Mouse (Mus musculus): ENCODE measurements around the gene Clic4. TPM values are rescaled to one million over a fixed set of nuclear protein-coding genes. Genes with fewer than 3 reads are reported as not detected.
"Not testable (repeated sequence)": the region's sequence is repeated elsewhere in the genome, so short reads cannot be mapped to it uniquely, and the experiment has no call there.

The Clic4 gene
- total RNA-seq, 2 experiments from 2014 or later, result 253 to 258 TPM

- no peak for DNase-seq
Observed at GRCm38 (mm10) chr4:135190364-135190763, 82.2 kb downstream of the Clic4 start.

- DNase-seq, result peak; percentile 43 to 78
Observed at GRCm38 (mm10) chr4:135189452-135190008, 83.1 kb downstream of the Clic4 start.

- not testable (repeated sequence) for DNase-seq
Observed at GRCm38 (mm10) chr4:135184277-135184676, 88.3 kb downstream of the Clic4 start.

GRCm38 (mm10) chr4:135181819-135182218 lies 90.8 kb downstream of the Clic4 start:
- peak in 1 of 2 experiments; percentile 33 for DNase-seq

GRCm38 (mm10) chr4:135179077-135179481 lies 93.5 kb downstream of the Clic4 start:
- DNase-seq, result peak; percentile 37 to 41

- DNase-seq, result no peak
Observed at GRCm38 (mm10) chr4:135177568-135177967, 95.0 kb downstream of the Clic4 start.

GRCm38 (mm10) chr4:135175406-135176120 lies 97.1 kb downstream of the Clic4 start:
- DNase-seq, result no peak

- no peak for DNase-seq
Observed at GRCm38 (mm10) chr4:135171304-135171875, 101.2 kb downstream of the Clic4 start.

- DNase-seq, result no peak
Observed at GRCm38 (mm10) chr4:135169501-135169900, 103.1 kb downstream of the Clic4 start.

- DNase-seq, result no peak
Observed at GRCm38 (mm10) chr4:135169096-135169495, 103.5 kb downstream of the Clic4 start.

GRCm38 (mm10) chr4:135167816-135168527 lies 104.6 kb downstream of the Clic4 start:
- no peak for DNase-seq

GRCm38 (mm10) chr4:135166413-135167225 lies 106.0 kb downstream of the Clic4 start:
- DNase-seq, result no peak

- no peak for DNase-seq
Observed at GRCm38 (mm10) chr4:135165761-135166160, 106.9 kb downstream of the Clic4 start.

Other genes starting within 250 kb of the Clic4 start
- 1 to 10 TPM; 1.8 to 1.9 TPM for gene Runx3, start 152.2 kb downstream of the Clic4 start, total RNA-seq (2021)
- 10 to 100 TPM; 45.3 to 60.2 TPM for gene Srrm1, start 80.5 kb upstream of the Clic4 start, total RNA-seq (2021)
- gene Ncmap, start 125.4 kb upstream of the Clic4 start, total RNA-seq (2021), result not detected
- gene Rcan3, start 161.0 kb upstream of the Clic4 start, total RNA-seq (2021), result 10 to 100 TPM in 1 of 2 experiments, 1 to 10 TPM in 1; 9.0 to 13.4 TPM
- 1 to 10 TPM in 1 of 2 experiments, not detected in 1; 1.0 TPM for gene Stpg1, start 222.0 kb upstream of the Clic4 start, total RNA-seq (2021)
- gene Nipal3, start 222.2 kb upstream of the Clic4 start, total RNA-seq (2021), result 10 to 100 TPM; 35.0 to 37.0 TPM